Mouse (Mus musculus): ENCODE measurements around the gene Sstr4. TPM values are rescaled to one million over a fixed set of nuclear protein-coding genes. Genes with fewer than 3 reads are reported as not detected.

Sstr4 gene
- polyA plus RNA-seq, 1 experiment = not detected

DNA sequence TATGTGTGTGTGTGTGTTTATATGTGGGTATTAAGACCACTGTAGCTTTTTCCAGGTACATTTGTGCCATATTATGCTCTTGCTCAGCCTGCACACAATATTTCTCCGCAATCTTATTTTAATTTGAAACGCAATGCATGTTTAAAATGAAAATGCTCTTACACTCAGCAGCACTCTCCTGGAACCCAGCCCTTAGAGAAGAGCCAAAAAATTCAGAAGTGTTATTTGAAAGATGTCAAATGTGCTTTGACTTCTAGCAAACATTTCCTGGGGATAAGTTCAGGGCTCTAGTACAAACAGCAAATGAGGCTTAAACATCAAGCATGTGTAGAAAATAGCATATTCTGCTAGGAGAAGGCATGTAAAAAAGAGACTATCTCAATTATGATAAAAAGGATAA is 24.6 kb downstream of the Sstr4 start:
- no peaks in the 10 kb centered on the region for H3K27me3 ChIP-seq (ENCODE audit: control insufficient read depth)
- no peak overlapping the region for H3K4me3 ChIP-seq (replicated peaks)
- no peak for TF ChIP-seq GATA1 (IDR thresholded peaks at IDR 0.05; ENCODE audit: low read length)
- TF ChIP-seq TAL1 (IDR thresholded peaks at IDR 0.05; ENCODE audit: low read length) = no peak
- no peaks in the 10 kb centered on the region for H3K36me3 ChIP-seq (ENCODE audit: control insufficient read depth)
- no peaks in the 10 kb centered on the region for H3K9me3 ChIP-seq (ENCODE audit: control insufficient read depth, low read length)
- H3K4me1 ChIP-seq (ENCODE audit: control insufficient read depth) = no peaks in the 10 kb centered on the region

- Histone ChIP-seq H3K4me3 (replicated peaks) (no peak overlapping the region), H3K27me3 (ENCODE audit: control insufficient read depth) (no peaks in the 10 kb centered on the region), H3K36me3 (ENCODE audit: control insufficient read depth) (no peaks in the 10 kb centered on the region), H3K4me1 (ENCODE audit: control insufficient read depth) (no peaks in the 10 kb centered on the region), H3K9me3 (ENCODE audit: control insufficient read depth, low read length) (no peaks in the 10 kb centered on the region)
- TF ChIP-seq TAL1 (IDR thresholded peaks at IDR 0.05; ENCODE audit: low read length) (no peak), GATA1 (IDR thresholded peaks at IDR 0.05; ENCODE audit: low read length) (no peak)
Measured at GRCm38 (mm10) chr2:148421112-148421511, 26.0 kb downstream of the Sstr4 start.

GRCm38 (mm10) chr2:148421706-148422105 is 26.6 kb downstream of the Sstr4 start:
- H3K27me3 ChIP-seq (ENCODE audit: control insufficient read depth) = no peaks in the 10 kb centered on the region
- no peak overlapping the region for H3K4me3 ChIP-seq (replicated peaks)
- no peak for TF ChIP-seq GATA1 (IDR thresholded peaks at IDR 0.05; ENCODE audit: low read length)
- H3K4me1 ChIP-seq (ENCODE audit: control insufficient read depth) = no peaks in the 10 kb centered on the region
- no peaks in the 10 kb centered on the region for H3K36me3 ChIP-seq (ENCODE audit: control insufficient read depth)
- H3K9me3 ChIP-seq (ENCODE audit: control insufficient read depth, low read length) = no peaks in the 10 kb centered on the region

GRCm38 (mm10) chr2:148425709-148426382 is 30.7 kb downstream of the Sstr4 start:
- Histone ChIP-seq H3K9me3 (ENCODE audit: control insufficient read depth, low read length) (no peaks in the 10 kb centered on the region), H3K4me3 (replicated peaks) (no peak overlapping the region), H3K27me3 (ENCODE audit: control insufficient read depth) (no peaks in the 10 kb centered on the region), H3K36me3 (ENCODE audit: control insufficient read depth) (no peaks in the 10 kb centered on the region), H3K4me1 (ENCODE audit: control insufficient read depth) (no peaks in the 10 kb centered on the region)
- no peak for TF ChIP-seq GATA1 (IDR thresholded peaks at IDR 0.05; ENCODE audit: low read length)
- no peak for TF ChIP-seq TAL1 (IDR thresholded peaks at IDR 0.05; ENCODE audit: low read length)

- Histone ChIP-seq H3K4me1 (ENCODE audit: control insufficient read depth) (no peaks in the 10 kb centered on the region), H3K9me3 (ENCODE audit: control insufficient read depth, low read length) (no peaks in the 10 kb centered on the region), H3K27me3 (ENCODE audit: control insufficient read depth) (no peaks in the 10 kb centered on the region), H3K4me3 (replicated peaks) (no peak overlapping the region), H3K36me3 (ENCODE audit: control insufficient read depth) (no peaks in the 10 kb centered on the region)
- TF ChIP-seq GATA1 (IDR thresholded peaks at IDR 0.05; ENCODE audit: low read length) = no peak
- no peak for TF ChIP-seq TAL1 (IDR thresholded peaks at IDR 0.05; ENCODE audit: low read length)
Measured at GRCm38 (mm10) chr2:148427553-148427952, 32.4 kb downstream of the Sstr4 start.

DNA sequence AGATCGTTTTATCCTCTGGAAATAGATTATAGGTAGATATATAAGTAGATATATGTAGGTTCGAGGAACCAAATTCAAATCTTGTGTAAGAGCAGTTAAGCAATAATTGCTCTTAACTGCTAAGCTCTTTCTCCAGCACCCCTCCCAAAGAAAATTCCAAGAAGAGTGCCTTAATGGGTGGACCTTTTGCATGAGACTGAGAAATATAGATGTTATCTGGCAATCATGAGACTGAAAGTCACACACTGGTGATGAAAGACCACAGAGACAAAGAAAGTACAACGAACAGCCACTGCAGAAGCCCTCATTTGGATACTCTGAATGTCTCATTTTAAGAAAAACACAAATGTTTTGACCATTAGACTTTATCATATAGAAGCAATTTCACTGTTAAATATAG is 33.4 kb downstream of the Sstr4 start:
- no peaks in the 10 kb centered on the region for H3K27me3 ChIP-seq (ENCODE audit: control insufficient read depth)
- no peaks in the 10 kb centered on the region for H3K9me3 ChIP-seq (ENCODE audit: control insufficient read depth, low read length)
- TF ChIP-seq GATA1 (IDR thresholded peaks at IDR 0.05; ENCODE audit: low read length) (no peak), TAL1 (IDR thresholded peaks at IDR 0.05; ENCODE audit: low read length) (no peak)
- no peaks in the 10 kb centered on the region for H3K4me1 ChIP-seq (ENCODE audit: control insufficient read depth)
- H3K36me3 ChIP-seq (ENCODE audit: control insufficient read depth) = no peaks in the 10 kb centered on the region
- no peak overlapping the region for H3K4me3 ChIP-seq (replicated peaks)

DNA sequence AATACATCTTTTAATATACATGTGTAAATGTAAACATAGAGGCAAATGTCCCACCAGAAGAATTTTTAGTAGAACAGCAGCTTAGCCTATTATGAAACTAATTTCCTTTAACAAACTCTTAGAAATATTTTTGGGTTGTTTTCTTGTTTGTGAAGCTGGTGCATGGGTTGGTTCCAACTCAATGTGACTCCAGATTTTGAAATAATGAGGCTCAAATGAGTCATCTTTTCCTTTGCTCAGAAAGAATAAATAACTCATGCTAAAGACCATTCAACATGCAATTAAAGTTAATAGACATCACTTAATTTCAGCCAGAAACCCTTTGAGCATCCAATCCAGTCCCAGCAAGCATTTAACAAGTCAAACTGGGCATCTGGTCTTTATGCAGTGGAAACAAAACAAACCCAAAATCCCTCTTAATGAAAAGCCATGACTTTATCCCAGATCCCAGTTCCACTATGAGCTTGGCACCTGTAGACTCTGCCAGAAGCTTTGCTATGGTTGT is 33.9 kb downstream of the Sstr4 start:
- Histone ChIP-seq H3K27me3 (ENCODE audit: control insufficient read depth) (no peaks in the 10 kb centered on the region), H3K4me3 (replicated peaks) (no peak overlapping the region), H3K4me1 (ENCODE audit: control insufficient read depth) (no peaks in the 10 kb centered on the region), H3K36me3 (ENCODE audit: control insufficient read depth) (no peaks in the 10 kb centered on the region), H3K9me3 (ENCODE audit: control insufficient read depth, low read length) (no peaks in the 10 kb centered on the region)
- TF ChIP-seq TAL1 (IDR thresholded peaks at IDR 0.05; ENCODE audit: low read length) (no peak), GATA1 (IDR thresholded peaks at IDR 0.05; ENCODE audit: low read length) (no peak)

DNA sequence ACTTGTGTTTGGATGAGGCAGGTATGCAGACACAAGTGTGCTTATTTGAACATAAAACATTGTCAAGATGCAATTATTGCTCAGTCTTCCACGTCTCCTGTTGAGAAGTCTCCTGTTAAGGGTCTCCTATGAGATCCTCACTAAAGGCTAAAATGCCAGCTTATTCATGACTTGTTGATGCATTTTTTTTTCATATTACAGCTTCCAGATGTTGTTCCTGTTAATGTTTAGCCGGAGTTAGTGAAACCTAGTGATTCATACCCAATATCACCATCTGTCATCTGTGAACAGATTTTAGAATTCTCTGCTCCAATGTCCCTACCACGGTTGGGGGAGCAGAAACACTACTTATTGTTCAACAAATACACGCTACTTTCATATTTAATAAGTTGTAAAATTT is 35.8 kb downstream of the Sstr4 start:
- Histone ChIP-seq H3K4me3 (replicated peaks) (no peak overlapping the region), H3K4me1 (ENCODE audit: control insufficient read depth) (no peaks in the 10 kb centered on the region), H3K9me3 (ENCODE audit: control insufficient read depth, low read length) (no peaks in the 10 kb centered on the region), H3K27me3 (ENCODE audit: control insufficient read depth) (no peaks in the 10 kb centered on the region), H3K36me3 (ENCODE audit: control insufficient read depth) (no peaks in the 10 kb centered on the region)
- no peak for TF ChIP-seq GATA1 (IDR thresholded peaks at IDR 0.05; ENCODE audit: low read length)
- TF ChIP-seq TAL1 (IDR thresholded peaks at IDR 0.05; ENCODE audit: low read length) = no peak

DNA sequence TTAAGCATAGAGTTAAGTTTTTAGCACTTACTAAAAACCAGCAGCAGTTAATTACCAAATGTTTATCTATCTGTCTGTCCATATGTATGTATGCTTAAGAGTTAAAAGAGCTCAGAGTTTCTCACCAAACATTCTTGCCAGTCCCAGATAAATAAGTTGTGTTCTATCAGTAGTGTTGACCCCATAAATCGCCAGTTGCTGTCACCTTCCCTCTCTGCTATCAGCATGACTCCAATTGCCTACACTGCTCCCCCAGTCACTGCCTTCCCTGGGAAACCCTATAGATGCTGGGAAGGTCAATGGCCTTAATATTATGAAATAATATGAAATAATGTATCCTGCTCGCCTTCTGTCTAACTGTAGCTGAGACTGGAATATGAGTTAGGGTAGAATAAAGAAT is 37.2 kb downstream of the Sstr4 start:
- no peak overlapping the region for H3K4me3 ChIP-seq (replicated peaks)
- H3K36me3 ChIP-seq (ENCODE audit: control insufficient read depth) = no peaks in the 10 kb centered on the region
- no peaks in the 10 kb centered on the region for H3K27me3 ChIP-seq (ENCODE audit: control insufficient read depth)
- TF ChIP-seq TAL1 (IDR thresholded peaks at IDR 0.05; ENCODE audit: low read length) (no peak), GATA1 (IDR thresholded peaks at IDR 0.05; ENCODE audit: low read length) (no peak)
- H3K4me1 ChIP-seq (ENCODE audit: control insufficient read depth) = no peaks in the 10 kb centered on the region
- H3K9me3 ChIP-seq (ENCODE audit: control insufficient read depth, low read length) = no peaks in the 10 kb centered on the region

GRCm38 (mm10) chr2:148436285-148436684 is 41.1 kb downstream of the Sstr4 start:
- no peak for TF ChIP-seq TAL1 (IDR thresholded peaks at IDR 0.05; ENCODE audit: low read length)
- TF ChIP-seq GATA1 (IDR thresholded peaks at IDR 0.05; ENCODE audit: low read length) = no peak
- H3K9me3 ChIP-seq (ENCODE audit: control insufficient read depth, low read length) = no peaks in the 10 kb centered on the region
- H3K27me3 ChIP-seq (ENCODE audit: control insufficient read depth) = no peaks in the 10 kb centered on the region
- no peaks in the 10 kb centered on the region for H3K4me1 ChIP-seq (ENCODE audit: control insufficient read depth)
- no peak overlapping the region for H3K4me3 ChIP-seq (replicated peaks)
- H3K36me3 ChIP-seq (ENCODE audit: control insufficient read depth) = no peaks in the 10 kb centered on the region
